Mouse (Mus musculus) erythroid progenitor cell, adult 5-6 weeks (primary cell): ENCODE results near the gene Cend1. TPM values are rescaled to one million over a fixed set of nuclear protein-coding genes. Genes with fewer than 3 reads are reported as not detected.

Experiments used
- total RNA-seq, 2 experiments: library from RNA; stranded (forward) in 1 of 2; stranded (reverse) in 1 of 2; fragments of 150-400 nt in 1 of 2; fragments of 186-747, 209-891 nt in 1 of 2; gene quantifications; 2 replicates each; pipeline versions ENCODE4 v1.2.3 to v1.2.4; 2015 to 2017; ENCODE audit warnings: low replicate concordance in 2 of 2

Cend1 gene
- total RNA-seq, 2 experiments from 2014 or later, result not detected

Other genes with a start within 250 kb of the Cend1 start
- gene Hras, start 235.5 kb downstream of the Cend1 start, total RNA-seq (2015; ENCODE audit: low replicate concordance), result 39.8 and 94.4 TPM in 2 replicates
- gene Hras, start 235.5 kb downstream of the Cend1 start, total RNA-seq (2017; ENCODE audit: low replicate concordance), result 40.5 and 47.2 TPM in 2 replicates
- gene Lrrc56, start 235.3 kb downstream of the Cend1 start, total RNA-seq (2015; ENCODE audit: low replicate concordance), result 8.3 and 8.8 TPM in 2 replicates
- 3.6 and 5.8 TPM in 2 replicates for gene Lrrc56, start 235.3 kb downstream of the Cend1 start, total RNA-seq (2017; ENCODE audit: low replicate concordance)
- gene Lmntd2, start 215.4 kb downstream of the Cend1 start, total RNA-seq (2015; ENCODE audit: low replicate concordance), result 1.8 TPM in 1 of 2 replicates, not detected in the other
- gene Lmntd2, start 215.4 kb downstream of the Cend1 start, total RNA-seq (2017; ENCODE audit: low replicate concordance), result 2.2 TPM in 1 of 2 replicates, not detected in the other
- 33.1 and 33.9 TPM in 2 replicates for gene Rassf7, start 213.6 kb downstream of the Cend1 start, total RNA-seq (2015; ENCODE audit: low replicate concordance)
- gene Rassf7, start 213.6 kb downstream of the Cend1 start, total RNA-seq (2017; ENCODE audit: low replicate concordance), result 10.9 and 13.4 TPM in 2 replicates
- 80.1 and 114 TPM in 2 replicates for gene Phrf1, start 200.7 kb downstream of the Cend1 start, total RNA-seq (2015; ENCODE audit: low replicate concordance)
- 63.5 and 90.0 TPM in 2 replicates for gene Phrf1, start 200.7 kb downstream of the Cend1 start, total RNA-seq (2017; ENCODE audit: low replicate concordance)
- 52.8 and 81.4 TPM in 2 replicates for gene Irf7, start 163.0 kb downstream of the Cend1 start, total RNA-seq (2015; ENCODE audit: low replicate concordance)
- gene Irf7, start 163.0 kb downstream of the Cend1 start, total RNA-seq (2017; ENCODE audit: low replicate concordance), result 68.6 and 76.5 TPM in 2 replicates
- gene Cdhr5, start 152.7 kb downstream of the Cend1 start, total RNA-seq (2015; ENCODE audit: low replicate concordance), result not detected in 2 replicates
- gene Cdhr5, start 152.7 kb downstream of the Cend1 start, total RNA-seq (2017; ENCODE audit: low replicate concordance), result not detected in 2 replicates
- not detected in 2 replicates for gene Sct, start 150.4 kb downstream of the Cend1 start, total RNA-seq (2015; ENCODE audit: low replicate concordance)
- gene Sct, start 150.4 kb downstream of the Cend1 start, total RNA-seq (2017; ENCODE audit: low replicate concordance), result not detected in 2 replicates
- not detected in 2 replicates for gene Drd4, start 137.5 kb downstream of the Cend1 start, total RNA-seq (2015; ENCODE audit: low replicate concordance)
- not detected in 2 replicates for gene Drd4, start 137.5 kb downstream of the Cend1 start, total RNA-seq (2017; ENCODE audit: low replicate concordance)
- 46.5 and 55.8 TPM in 2 replicates for gene Deaf1, start 101.8 kb downstream of the Cend1 start, total RNA-seq (2015; ENCODE audit: low replicate concordance)
- 26.2 and 40.8 TPM in 2 replicates for gene Deaf1, start 101.8 kb downstream of the Cend1 start, total RNA-seq (2017; ENCODE audit: low replicate concordance)
- 13.4 and 26.7 TPM in 2 replicates for gene Tmem80, start 101.8 kb downstream of the Cend1 start, total RNA-seq (2015; ENCODE audit: low replicate concordance)
- 8.3 and 8.6 TPM in 2 replicates for gene Tmem80, start 101.8 kb downstream of the Cend1 start, total RNA-seq (2017; ENCODE audit: low replicate concordance)
- not detected in 2 replicates for gene Eps8l2, start 90.6 kb downstream of the Cend1 start, total RNA-seq (2015; ENCODE audit: low replicate concordance)
- gene Eps8l2, start 90.6 kb downstream of the Cend1 start, total RNA-seq (2017; ENCODE audit: low replicate concordance), result 1.4 TPM in 1 of 2 replicates, not detected in the other
- 108 and 138 TPM in 2 replicates for gene Taldo1, start 37.3 kb downstream of the Cend1 start, total RNA-seq (2015; ENCODE audit: low replicate concordance)
- 354 and 496 TPM in 2 replicates for gene Taldo1, start 37.3 kb downstream of the Cend1 start, total RNA-seq (2017; ENCODE audit: low replicate concordance)
- 3.4 and 14.4 TPM in 2 replicates for gene Gatd1, start 15.4 kb downstream of the Cend1 start, total RNA-seq (2015; ENCODE audit: low replicate concordance)
- 4.4 and 9.2 TPM in 2 replicates for gene Gatd1, start 15.4 kb downstream of the Cend1 start, total RNA-seq (2017; ENCODE audit: low replicate concordance)
- gene Slc25a22, start 8.4 kb upstream of the Cend1 start, total RNA-seq (2015; ENCODE audit: low replicate concordance), result 28.5 and 37.3 TPM in 2 replicates
- gene Slc25a22, start 8.4 kb upstream of the Cend1 start, total RNA-seq (2017; ENCODE audit: low replicate concordance), result 1.4 and 7.1 TPM in 2 replicates
- 34.2 and 34.4 TPM in 2 replicates for gene Pidd1, start 14.5 kb upstream of the Cend1 start, total RNA-seq (2015; ENCODE audit: low replicate concordance)
- 14.0 and 19.1 TPM in 2 replicates for gene Pidd1, start 14.5 kb upstream of the Cend1 start, total RNA-seq (2017; ENCODE audit: low replicate concordance)
- 970 and 1,246 TPM in 2 replicates for gene Rplp2, start 17.9 kb upstream of the Cend1 start, total RNA-seq (2015; ENCODE audit: low replicate concordance)
- 1,462 and 2,252 TPM in 2 replicates for gene Rplp2, start 17.9 kb upstream of the Cend1 start, total RNA-seq (2017; ENCODE audit: low replicate concordance)
- 14.7 and 19.8 TPM in 2 replicates for gene Pnpla2, start 25.7 kb upstream of the Cend1 start, total RNA-seq (2015; ENCODE audit: low replicate concordance)
- 4.2 and 8.3 TPM in 2 replicates for gene Pnpla2, start 25.7 kb upstream of the Cend1 start, total RNA-seq (2017; ENCODE audit: low replicate concordance)
- gene Cracr2b, start 31.6 kb upstream of the Cend1 start, total RNA-seq (2015; ENCODE audit: low replicate concordance), result not detected in 2 replicates
- 3.3 TPM in 1 of 2 replicates, not detected in the other for gene Cracr2b, start 31.6 kb upstream of the Cend1 start, total RNA-seq (2017; ENCODE audit: low replicate concordance)
- 16.6 and 20.1 TPM in 2 replicates for gene Cd151, start 37.9 kb upstream of the Cend1 start, total RNA-seq (2015; ENCODE audit: low replicate concordance)
- gene Cd151, start 37.9 kb upstream of the Cend1 start, total RNA-seq (2017; ENCODE audit: low replicate concordance), result 24.1 and 30.7 TPM in 2 replicates
- 6.7 and 15.5 TPM in 2 replicates for gene Polr2l, start 45.6 kb upstream of the Cend1 start, total RNA-seq (2015; ENCODE audit: low replicate concordance)
- 14.4 and 14.9 TPM in 2 replicates for gene Polr2l, start 45.6 kb upstream of the Cend1 start, total RNA-seq (2017; ENCODE audit: low replicate concordance)
- gene Tspan4, start 45.7 kb upstream of the Cend1 start, total RNA-seq (2015; ENCODE audit: low replicate concordance), result 1.8 and 3.8 TPM in 2 replicates
- gene Tspan4, start 45.7 kb upstream of the Cend1 start, total RNA-seq (2017; ENCODE audit: low replicate concordance), result 2.2 and 8.0 TPM in 2 replicates
- gene Chid1, start 110.4 kb upstream of the Cend1 start, total RNA-seq (2015; ENCODE audit: low replicate concordance), result 4.6 and 6.8 TPM in 2 replicates
- gene Chid1, start 110.4 kb upstream of the Cend1 start, total RNA-seq (2017; ENCODE audit: low replicate concordance), result 6.8 and 10.8 TPM in 2 replicates
- gene Ap2a2, start 132.7 kb upstream of the Cend1 start, total RNA-seq (2015; ENCODE audit: low replicate concordance), result 71.7 and 96.2 TPM in 2 replicates
- 108 and 150 TPM in 2 replicates for gene Ap2a2, start 132.7 kb upstream of the Cend1 start, total RNA-seq (2017; ENCODE audit: low replicate concordance)
- gene Muc6, start 225.8 kb upstream of the Cend1 start, total RNA-seq (2015; ENCODE audit: low replicate concordance), result not detected in 2 replicates
- gene Muc6, start 225.8 kb upstream of the Cend1 start, total RNA-seq (2017; ENCODE audit: low replicate concordance), result under 0.01 TPM in 1 of 2 replicates, not detected in the other